Mouse (Mus musculus): ENCODE results near the gene Magi2.

DNA sequence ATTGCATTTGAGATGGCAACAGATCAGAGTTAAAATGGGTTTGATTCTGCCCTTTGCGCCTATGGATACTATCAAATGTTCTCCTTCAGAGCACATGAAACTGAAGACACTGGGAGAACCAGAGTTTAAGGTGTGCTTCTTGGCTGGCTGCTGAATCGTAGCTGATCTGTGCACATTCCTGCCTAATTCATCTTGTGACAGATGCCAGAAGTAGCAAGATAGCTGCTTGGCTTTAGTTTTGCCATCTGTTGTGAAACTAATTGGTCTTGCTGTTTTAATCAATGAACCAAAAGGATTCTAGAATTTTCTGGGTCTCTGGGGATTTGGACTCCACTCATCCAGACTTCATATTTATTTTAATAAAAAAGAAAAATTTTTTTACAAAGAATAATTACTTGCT, 553.2 kb downstream of the Magi2 start:
- TF ChIP-seq EP300 (IDR thresholded peaks at IDR 0.05) (no peak), CTCF (IDR thresholded peaks at IDR 0.05) (no peak)

All from lung, postnatal 0 days (tissue).